Mouse (Mus musculus): ENCODE measurements at regions not wholly inside any gene's neighbourhood (a gene's known extent, or its start where the extent isn't known, plus 50 kb on each side); places are given as distances from the start of the nearest gene placed in this dataset.

DNA sequence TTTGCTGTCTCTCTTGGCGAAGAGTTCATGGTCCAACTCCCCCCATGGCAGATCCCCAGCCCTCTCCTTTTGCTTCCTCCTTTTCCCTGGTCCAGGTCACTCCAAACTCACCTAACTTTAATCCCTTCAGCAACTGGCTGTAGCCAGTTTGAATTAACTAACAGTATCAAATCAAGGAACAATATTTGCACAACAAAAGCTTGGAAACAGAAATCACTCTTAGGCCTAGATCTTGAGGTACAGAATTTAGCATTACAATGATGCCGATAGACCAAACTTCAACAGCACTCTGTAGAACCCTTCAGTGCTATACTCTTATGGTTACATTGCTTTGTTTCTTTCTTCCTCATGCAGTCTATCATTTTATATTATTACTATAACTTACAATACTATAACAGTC, 472.8 kb upstream of the Robo1 start:
- no peak for TF ChIP-seq CTCF (conservative IDR thresholded peaks at IDR 0.05; ENCODE audit: insufficient read depth, insufficient read length, low read depth, low read length)
- no peak for TF ChIP-seq POLR2A (IDR thresholded peaks at IDR 0.05; ENCODE audit: low read depth, low read length)
